Mouse (Mus musculus) cerebellum, adult (tissue): ENCODE results near the gene Srek1.

Experiments
- ATAC-seq: cut with Nextera tagmentation; 2 replicates; pipeline ENCODE4 v1.9.2; 2017; ENCODE audit warnings: mild to moderate bottlenecking, moderate library complexity, mixed read lengths; ENCODE audit not compliant: insufficient number of reproducible peaks, low FRiP score, low TSS enrichment

Srek1 gene

DNA sequence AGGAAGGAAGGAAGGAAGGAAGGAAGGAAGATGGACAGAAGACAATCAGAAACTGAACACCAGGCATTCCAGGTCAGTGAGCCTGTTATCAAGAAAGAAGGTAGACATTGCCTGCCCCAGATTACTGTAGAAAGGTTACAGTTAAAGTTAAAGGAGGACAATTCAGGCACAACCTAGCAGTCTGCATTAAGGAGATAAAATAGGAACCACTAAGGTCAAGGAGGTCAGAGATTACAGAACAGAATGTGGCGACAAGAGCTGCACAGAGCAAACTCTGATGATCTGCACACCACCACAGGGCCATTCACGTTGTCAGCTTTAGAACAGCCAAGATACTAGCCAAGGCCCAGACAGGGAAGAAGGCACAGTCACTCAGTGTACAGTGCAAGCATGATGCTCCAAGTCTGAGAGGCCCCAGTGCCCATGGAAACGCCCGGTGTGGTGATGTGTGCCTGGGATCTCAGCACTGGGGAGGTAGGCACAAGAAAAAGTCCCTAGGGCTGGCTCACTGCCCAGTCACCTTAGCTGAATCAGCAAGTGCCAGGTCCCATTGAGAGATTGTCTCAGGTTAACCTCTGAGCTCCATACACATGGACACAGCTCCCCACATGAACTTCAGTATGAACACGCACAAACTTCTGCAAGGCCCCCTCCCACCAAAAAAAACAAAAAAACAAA lies 38.9 kb downstream of the Srek1 start:
- no peak for ATAC-seq

DNA sequence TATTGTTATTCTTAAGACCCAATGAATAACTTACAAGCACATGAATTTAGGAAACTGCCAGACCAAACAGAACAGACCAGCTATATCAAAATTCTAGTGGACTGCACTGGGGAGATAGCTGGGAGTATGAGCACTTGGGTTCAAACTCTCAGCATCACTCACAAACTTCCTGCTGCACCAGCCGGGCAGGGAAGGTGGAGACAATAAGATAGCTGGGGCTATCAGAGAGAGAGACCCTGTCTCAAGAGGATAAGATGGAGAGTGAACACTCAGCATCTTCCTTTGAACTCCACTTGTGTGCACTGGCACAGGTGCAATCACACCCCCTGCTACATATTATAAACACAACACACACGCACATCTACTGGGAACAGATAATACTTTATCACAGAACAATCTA lies 47.5 kb downstream of the Srek1 start:
- ATAC-seq: no peak

DNA sequence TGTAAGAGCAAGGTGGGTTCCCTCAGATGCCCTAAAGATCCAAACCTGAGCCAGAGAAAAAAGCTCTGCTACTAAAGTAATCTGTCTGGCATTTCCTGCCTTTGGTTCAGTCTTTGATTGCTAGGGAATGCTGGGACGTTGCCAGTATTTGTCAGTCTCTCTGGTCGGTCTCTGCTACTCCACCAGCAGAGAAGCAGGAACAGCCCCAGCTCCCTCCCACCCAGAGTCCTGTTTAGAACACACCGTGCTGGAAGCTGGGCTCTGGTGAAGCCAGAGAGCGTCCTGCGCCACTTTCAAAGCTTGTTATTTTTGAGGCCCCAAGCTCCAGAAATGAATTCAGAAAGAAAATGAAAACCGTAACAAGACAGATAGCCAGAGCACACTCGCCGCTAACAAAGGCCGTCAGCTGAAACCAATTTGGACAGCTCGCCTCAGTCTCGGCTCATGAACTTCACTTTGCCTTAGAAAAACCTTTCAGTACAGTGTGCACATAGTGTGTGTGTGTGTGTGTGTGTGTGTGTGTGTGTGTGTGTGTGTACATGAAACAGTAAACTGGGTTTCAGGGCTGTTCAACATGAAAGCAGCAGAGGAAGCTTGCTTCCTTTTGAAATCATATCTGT lies 62.9 kb downstream of the Srek1 start:
- no peak for ATAC-seq

DNA sequence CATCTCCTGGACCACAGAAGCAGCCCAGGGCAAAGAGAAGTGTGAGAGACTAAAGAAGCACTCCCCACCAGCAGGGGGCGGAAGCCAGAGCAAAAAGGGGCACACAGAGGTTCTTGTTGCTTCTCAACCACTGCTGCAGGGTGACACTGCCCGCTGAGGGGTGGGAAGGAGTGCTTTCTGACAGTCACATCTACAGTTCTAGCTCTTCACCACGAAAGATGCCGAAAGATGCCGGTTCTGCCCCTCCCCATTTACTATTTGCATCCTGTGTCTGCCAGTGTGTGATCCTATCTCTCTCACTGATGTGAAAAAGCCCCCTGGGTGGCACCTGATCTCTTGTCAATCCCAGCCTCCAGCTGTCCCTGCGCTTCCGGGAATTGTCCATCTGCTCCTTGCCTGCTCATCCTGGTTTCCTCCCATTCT lies 64.0 kb downstream of the Srek1 start:
- no peak for ATAC-seq

DNA sequence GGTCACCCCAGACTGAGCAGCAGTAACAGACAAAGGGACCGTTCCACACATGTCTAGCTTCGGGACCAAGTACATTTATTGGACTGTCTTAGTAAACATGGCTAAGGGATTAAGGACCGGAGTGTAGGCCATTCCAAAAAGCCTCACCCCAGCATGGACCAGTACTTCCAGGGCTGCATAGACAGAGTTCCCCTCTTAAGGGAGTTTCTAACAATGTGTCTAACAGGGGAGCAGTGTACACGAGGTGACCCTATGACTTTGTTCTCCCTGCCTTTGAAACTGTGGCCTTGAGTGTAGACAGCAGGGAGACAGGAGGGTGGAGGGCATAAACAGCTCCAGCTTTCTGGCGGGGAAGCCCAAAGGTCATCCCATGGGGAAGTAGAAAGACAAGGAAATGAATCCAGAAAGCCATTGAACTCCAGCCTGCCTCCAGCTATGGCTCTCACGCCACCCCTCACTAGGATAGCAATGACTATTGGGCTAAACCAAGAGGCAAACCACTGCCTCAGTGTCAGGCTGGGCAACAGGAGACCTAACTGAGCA lies 68.9 kb downstream of the Srek1 start:
- ATAC-seq: no peak

DNA sequence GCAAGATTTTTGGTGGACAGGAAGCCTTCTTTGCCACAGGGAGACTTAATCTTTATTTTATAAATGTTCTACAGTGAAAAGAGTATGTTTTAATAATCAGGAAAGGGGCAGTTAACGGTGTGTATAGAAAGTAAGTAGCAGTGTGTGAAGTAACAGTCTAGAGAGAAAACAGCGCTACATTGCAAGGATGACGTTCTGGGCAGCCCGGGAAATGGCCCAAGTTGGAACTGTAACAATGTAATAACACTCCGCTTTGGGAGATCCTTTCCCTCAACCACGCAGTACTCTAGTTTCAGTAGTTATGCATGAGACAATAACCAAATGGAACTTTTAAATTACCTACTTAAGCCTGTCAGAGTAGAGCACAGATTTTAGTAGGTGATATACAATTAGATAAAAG lies 70.6 kb downstream of the Srek1 start:
- no peak for ATAC-seq

DNA sequence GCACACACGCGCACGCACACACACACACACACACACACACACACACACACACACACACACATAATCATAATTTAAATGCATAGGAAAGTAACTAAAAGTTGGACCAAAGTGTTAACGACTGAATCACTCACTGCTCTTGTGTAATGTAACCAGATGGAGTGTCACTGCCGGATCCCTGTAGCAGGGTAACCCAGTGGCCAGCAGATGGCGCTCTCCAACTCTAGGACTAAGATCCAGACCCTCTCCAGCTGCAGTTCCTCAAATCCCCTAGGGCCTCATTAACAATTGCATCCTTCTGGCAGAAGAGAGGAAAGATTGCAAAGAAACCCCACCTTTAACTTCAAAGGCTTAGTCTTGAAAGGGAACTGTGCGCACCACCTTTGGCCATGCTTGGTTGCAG lies 71.0 kb downstream of the Srek1 start:
- ATAC-seq: no peak

DNA sequence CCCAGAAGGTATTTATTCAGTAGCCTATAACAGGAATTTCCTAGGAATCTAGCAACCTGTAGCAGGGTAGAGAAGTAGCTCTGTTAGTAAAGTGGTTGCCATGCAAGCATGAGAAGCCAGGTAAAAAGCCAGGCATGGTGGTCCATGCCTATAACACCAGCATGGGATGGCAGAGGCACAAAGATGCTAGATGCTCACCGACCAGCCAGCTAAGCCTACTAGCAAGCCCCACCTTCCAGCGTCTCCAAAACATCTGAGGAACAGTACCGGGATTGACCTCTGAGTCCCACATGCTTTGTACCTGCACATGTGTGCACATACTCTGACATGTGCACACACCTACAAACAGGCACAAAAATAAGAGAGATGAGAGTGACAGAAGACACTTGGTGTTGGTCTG lies 72.1 kb downstream of the Srek1 start:
- ATAC-seq: no peak

DNA sequence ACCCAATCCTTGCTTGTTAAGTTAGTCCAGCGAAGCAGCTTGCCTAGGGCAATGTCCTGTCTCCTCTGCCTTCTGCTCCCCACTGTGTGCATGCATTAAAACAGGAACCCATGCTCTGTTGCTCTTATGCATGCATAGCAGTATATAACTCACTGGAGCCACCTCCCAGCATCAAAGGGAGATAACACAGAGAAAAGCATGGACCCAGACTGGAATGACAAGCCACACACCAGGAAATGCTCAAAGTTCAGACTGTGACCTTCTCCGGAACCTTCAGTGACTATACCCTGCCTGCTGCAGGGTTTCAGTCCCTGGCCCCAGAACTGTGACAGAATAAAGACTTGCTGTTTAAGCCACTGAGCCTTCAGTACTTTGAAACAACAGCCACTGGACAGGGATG lies 73.7 kb downstream of the Srek1 start:
- no peak for ATAC-seq

DNA sequence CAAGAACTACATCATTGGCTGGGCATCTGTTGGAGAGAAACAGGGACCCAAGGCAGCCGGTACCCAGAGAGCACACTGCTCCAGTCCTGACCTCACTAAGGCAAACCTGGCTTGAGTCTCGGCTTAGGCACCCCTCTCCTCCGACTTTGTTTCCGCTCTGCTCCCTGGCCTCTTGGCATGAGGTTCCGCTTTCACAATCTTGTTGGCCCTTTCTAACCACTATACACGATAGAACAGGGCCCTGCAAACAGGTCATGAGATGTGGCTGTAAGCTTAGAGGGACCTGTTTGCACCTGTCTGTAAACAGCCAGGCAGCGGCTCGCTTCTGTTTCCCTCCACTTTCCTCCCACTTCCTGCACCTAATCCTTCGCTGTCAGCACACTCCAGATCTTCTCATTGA lies 76.4 kb downstream of the Srek1 start:
- no peak for ATAC-seq

DNA sequence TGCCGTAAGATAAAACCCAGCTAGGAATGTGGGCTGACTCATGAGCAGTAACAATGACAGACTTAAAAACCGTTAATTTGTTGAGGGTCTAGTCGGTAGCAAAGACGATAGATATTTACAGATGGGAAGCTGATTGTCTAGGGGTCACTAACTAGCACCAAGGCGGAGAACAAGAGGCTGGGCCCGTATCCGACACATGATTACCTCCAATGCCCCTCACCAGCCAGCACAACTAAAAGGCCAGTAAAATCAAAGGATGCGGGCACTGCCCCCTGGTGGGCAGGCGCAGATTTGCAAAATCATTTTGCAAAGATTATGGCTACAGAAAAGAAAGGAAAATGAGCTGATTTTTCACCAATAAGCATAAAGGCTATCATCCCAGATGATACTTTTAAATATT lies 78.2 kb downstream of the Srek1 start:
- no peak for ATAC-seq

DNA sequence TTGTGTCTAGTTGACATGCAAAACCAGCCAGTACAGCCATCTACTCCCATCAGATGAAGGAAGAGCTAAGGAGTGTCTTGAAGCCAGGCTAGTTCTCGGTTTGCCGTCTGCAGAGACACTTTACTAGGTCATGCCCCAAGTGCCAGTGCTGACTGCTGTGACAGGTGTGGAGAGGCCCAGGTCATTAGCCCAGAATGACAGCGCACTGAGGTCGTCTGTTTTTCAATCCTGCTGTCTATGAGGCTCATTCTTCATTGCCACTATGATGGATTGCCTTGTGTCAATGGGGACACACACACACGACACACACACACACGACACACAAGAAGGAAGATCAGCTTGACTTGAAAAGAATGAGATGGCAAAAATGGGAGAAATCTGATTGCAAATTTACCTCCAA lies 79.0 kb downstream of the Srek1 start:
- ATAC-seq: no peak
